Mouse (Mus musculus) testis, adult 2 months (tissue): ENCODE measurements at regions not wholly inside any gene's neighbourhood (a gene's known extent, or its start where the extent isn't known, plus 50 kb on each side); places are given as distances from the start of the nearest gene placed in this dataset.

Experiments
- H3K27ac ChIP-seq: fragments of 200-500 bp; 2 replicates; pipeline ENCODE4 v1.5.1; 2012; ENCODE audit warnings: low read depth, low read length; ENCODE audit not compliant: control insufficient read depth, insufficient read depth
- H3K27me3 ChIP-seq: fragments of 200-500 bp; 2 replicates; pipeline ENCODE4 v1.6.1; 2012; ENCODE audit warnings: mild to moderate bottlenecking, low read length, moderate library complexity; ENCODE audit not compliant: control insufficient read depth, insufficient read depth
- H3K36me3 ChIP-seq: fragments of 200-500 bp; 2 replicates; pipeline ENCODE4 v1.6.1; 2012; ENCODE audit warnings: mild to moderate bottlenecking, low read length; ENCODE audit not compliant: control insufficient read depth, insufficient read depth
- H3K4me1 ChIP-seq: fragments of 200-500 bp; 2 replicates; pipeline ENCODE4 v1.6.1; 2012; ENCODE audit warnings: low read length; ENCODE audit not compliant: control insufficient read depth, insufficient read depth
- H3K4me3 ChIP-seq: fragments of 200-500 bp; 2 replicates; pipeline ENCODE4 v1.5.1; 2012; ENCODE audit warnings: low read depth, mild to moderate bottlenecking, low read length, moderate library complexity, mixed read lengths; ENCODE audit not compliant: control insufficient read depth
- CTCF ChIP-seq: fragments of 200-500 bp; IDR thresholded peaks from 2 replicates; pipeline ENCODE4 v1.5.1; 2012; ENCODE audit warnings: low read depth, mild to moderate bottlenecking, inconsistent platforms, low read length, moderate library complexity; ENCODE audit not compliant: control insufficient read depth, insufficient read depth, insufficient replicate concordance
- POLR2A ChIP-seq: fragments of 200-500 bp; IDR thresholded peaks from 2 replicates; pipeline ENCODE4 v1.6.1; 2012; ENCODE audit warnings: low read depth, mild to moderate bottlenecking, inconsistent platforms, low read length, moderate library complexity; ENCODE audit not compliant: control insufficient read depth

- no peak overlapping the region for H3K27ac ChIP-seq
- no peak for TF ChIP-seq POLR2A
- no peak for TF ChIP-seq CTCF
- H3K36me3 ChIP-seq = no peaks in the 10 kb centered on the region
Observed at GRCm38 (mm10) chr5:105990777-105991176, 114.4 kb downstream of the Zfp326 start.

DNA sequence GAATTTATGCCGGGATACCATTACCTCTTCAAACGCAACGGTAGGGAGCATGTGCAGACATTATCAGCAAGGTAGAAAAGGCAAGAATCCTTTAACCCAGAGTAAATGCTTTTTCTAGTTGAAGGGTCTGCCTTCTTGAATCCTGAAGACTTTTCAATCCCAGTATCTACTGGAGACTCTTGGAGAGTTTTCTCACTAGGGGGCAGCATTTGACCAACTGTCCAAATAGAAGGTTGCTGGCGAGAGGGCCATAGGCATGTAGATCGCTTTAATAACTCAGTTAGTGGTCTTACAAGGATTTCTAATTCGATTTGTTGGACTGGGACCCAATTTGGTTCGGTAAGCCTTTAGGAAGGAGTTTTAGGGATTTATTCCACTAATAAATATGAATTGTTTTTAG lies 110.0 kb downstream of the Zfp326 start:
- Histone ChIP-seq H3K4me3 (no peak overlapping the region), H3K27me3 (no peaks in the 10 kb centered on the region), H3K36me3 (no peaks in the 10 kb centered on the region), H3K27ac (no peak overlapping the region), H3K4me1 (peaks cover 4% of the 10 kb centered on the region)
- no peak for TF ChIP-seq CTCF
- TF ChIP-seq POLR2A = no peak

More at GRCm38 (mm10) chr5:105990777-105991176, 114.4 kb downstream of the Zfp326 start:
- no peaks in the 10 kb centered on the region for H3K27me3 ChIP-seq
- peaks cover 4% of the 10 kb centered on the region for H3K4me1 ChIP-seq
- no peak overlapping the region for H3K4me3 ChIP-seq

GRCm38 (mm10) chr5:105983131-105983530 lies 106.8 kb downstream of the Zfp326 start:
- no peak overlapping the region for H3K27ac ChIP-seq
- TF ChIP-seq POLR2A = no peak
- TF ChIP-seq CTCF = no peak
- no peaks in the 10 kb centered on the region for H3K27me3 ChIP-seq
- H3K4me1 ChIP-seq = no peaks in the 10 kb centered on the region
- H3K4me3 ChIP-seq = no peak overlapping the region
- no peaks in the 10 kb centered on the region for H3K36me3 ChIP-seq

GRCm38 (mm10) chr5:105976746-105977145 lies 100.4 kb downstream of the Zfp326 start:
- no peak overlapping the region for H3K27ac ChIP-seq
- no peak for TF ChIP-seq POLR2A
- TF ChIP-seq CTCF = no peak
- no peaks in the 10 kb centered on the region for H3K36me3 ChIP-seq

GRCm38 (mm10) chr5:105976076-105976475 lies 99.7 kb downstream of the Zfp326 start:
- H3K27me3 ChIP-seq = no peaks in the 10 kb centered on the region
- peaks cover 2% of the 10 kb centered on the region for H3K4me1 ChIP-seq
- no peak overlapping the region for H3K4me3 ChIP-seq
- H3K36me3 ChIP-seq = no peaks in the 10 kb centered on the region
- H3K27ac ChIP-seq = no peak overlapping the region
- no peak for TF ChIP-seq CTCF
- TF ChIP-seq POLR2A = no peak

More at GRCm38 (mm10) chr5:105976746-105977145, 100.4 kb downstream of the Zfp326 start:
- H3K4me1 ChIP-seq = peaks cover 2% of the 10 kb centered on the region
- H3K4me3 ChIP-seq = no peak overlapping the region
- H3K27me3 ChIP-seq = no peaks in the 10 kb centered on the region

DNA sequence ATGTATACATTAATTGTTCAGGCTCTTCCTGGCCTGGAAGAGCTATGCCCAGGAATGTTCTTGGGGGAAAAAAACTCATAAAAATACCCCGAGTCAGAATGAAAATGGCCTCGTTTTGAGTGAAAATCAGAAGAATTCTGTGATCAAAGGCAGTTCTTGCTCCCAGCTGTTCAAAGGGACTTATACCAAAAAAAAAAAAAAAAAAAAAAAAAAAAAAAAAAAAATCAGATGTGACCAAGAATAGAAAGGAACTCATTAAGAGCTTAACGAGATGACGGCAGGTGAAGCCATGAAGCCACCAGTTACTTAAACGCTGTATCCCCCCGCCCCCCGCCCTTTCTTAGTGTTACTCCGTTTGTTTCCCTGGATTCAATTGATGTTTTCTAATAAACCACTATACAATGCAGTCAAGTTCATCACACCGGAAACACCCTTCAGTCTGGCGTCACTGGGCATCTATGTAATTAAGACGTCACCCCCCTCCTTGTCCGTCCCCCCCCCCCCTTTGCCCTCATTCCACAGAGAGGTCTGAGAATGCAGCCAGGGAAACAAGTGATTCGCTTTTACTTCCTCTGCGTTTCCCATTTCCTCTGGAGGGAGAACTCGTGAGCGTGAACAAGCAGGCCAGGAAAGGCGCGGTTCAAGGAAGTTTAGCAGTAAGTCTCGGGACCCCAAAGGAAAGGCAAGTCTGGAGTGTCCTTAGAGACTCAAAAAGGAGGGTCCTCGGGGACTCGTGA lies 99.1 kb downstream of the Zfp326 start:
- no peak overlapping the region for H3K27ac ChIP-seq
- no peak for TF ChIP-seq POLR2A
- TF ChIP-seq CTCF = no peak
- peaks cover 2% of the 10 kb centered on the region for H3K4me1 ChIP-seq
- H3K27me3 ChIP-seq = no peaks in the 10 kb centered on the region
- no peaks in the 10 kb centered on the region for H3K36me3 ChIP-seq
- no peak overlapping the region; the same call in none of the 2 replicates for H3K4me3 ChIP-seq

- Histone ChIP-seq H3K4me3 (no peak overlapping the region), H3K27ac (no peak overlapping the region), H3K4me1 (peaks cover 2% of the 10 kb centered on the region), H3K27me3 (no peaks in the 10 kb centered on the region), H3K36me3 (no peaks in the 10 kb centered on the region)
- no peak for TF ChIP-seq POLR2A
- no peak for TF ChIP-seq CTCF
Observed at GRCm38 (mm10) chr5:105974576-105975177, 98.3 kb downstream of the Zfp326 start.
